Mouse (Mus musculus) liver, embryonic 11.5 days (tissue): ENCODE data around the gene Dab2ip. TPM values are rescaled to one million over a fixed set of nuclear protein-coding genes. Genes with fewer than 3 reads are reported as not detected.

Source experiments
- ATAC-seq: fragments of 200-750 bp; cut with Nextera tagmentation; replicated peaks from 2 replicates; pipeline ENCODE4 v1.8.0; 2017; ENCODE audit warnings: moderate number of reproducible peaks, mild to moderate bottlenecking, moderate TSS enrichment, moderate library complexity; ENCODE audit not compliant: low FRiP score
- DNase-seq: peaks from one replicate; pipeline ENCODE4 v3.0.0-alpha.2; 2017; ENCODE audit warnings: low spot score
- H3K27ac ChIP-seq: fragments of 300-500 bp; sonication (generic); 2 replicates; pipeline ENCODE4 v1.5.1; 2014; ENCODE audit warnings: mild to moderate bottlenecking, low read depth, low read length, control low read depth
- H3K27me3 ChIP-seq: fragments of 300-500 bp; sonication (generic); replicated peaks from 2 replicates; pipeline ENCODE4 v1.6.1; 2014; ENCODE audit warnings: low read length, mixed read lengths; ENCODE audit not compliant: control insufficient read depth, insufficient read depth
- H3K36me3 ChIP-seq: fragments of 300-500 bp; sonication (generic); 2 replicates; pipeline ENCODE4 v1.6.1; 2014; ENCODE audit warnings: mild to moderate bottlenecking, low read length, moderate library complexity, mixed read lengths; ENCODE audit not compliant: control insufficient read depth, insufficient read depth
- H3K4me1 ChIP-seq: fragments of 300-500 bp; sonication (generic); replicated peaks from 2 replicates; pipeline ENCODE4 v1.6.1; 2014; ENCODE audit warnings: low read length, mixed read lengths; ENCODE audit not compliant: control insufficient read depth, insufficient read depth
- H3K4me2 ChIP-seq: fragments of 300-500 bp; sonication (generic); 2 replicates; pipeline ENCODE4 v1.6.1; 2014; ENCODE audit warnings: mild to moderate bottlenecking, control low read depth, moderate library complexity
- H3K4me3 ChIP-seq: fragments of 300-500 bp; sonication (generic); 2 replicates; pipeline ENCODE4 v1.5.1; 2014; ENCODE audit warnings: low read depth, low read length, control low read depth
- H3K9ac ChIP-seq: fragments of 300-500 bp; sonication (generic); 2 replicates; pipeline ENCODE4 v1.6.1; 2014; ENCODE audit warnings: low read depth, low read length, control low read depth
- H3K9me3 ChIP-seq: fragments of 300-500 bp; sonication (generic); 2 replicates; pipeline ENCODE4 v1.6.1; 2016; ENCODE audit warnings: low read length, inconsistent platforms, mixed read lengths; ENCODE audit not compliant: control insufficient read depth
- WGBS: fragments of 180-500 bp; shearing (Covaris S2); extraction: QIAGEN DNeasy Blood & Tissue Kit; methylation state at CpG from one replicate; pipeline ENCODE4 v1.1.7; 2014; 5-methylcytosine and 5-hydroxymethylcytosine counted together
- polyA plus RNA-seq: library from polyadenylated mRNA; unstranded; fragments of >200 nt; fragmentation: Nextera tagmentation; extraction: Ambion mirVana; gene quantifications from 2 replicates; pipeline ENCODE4 v1.2.1, GENCODE M21; 2014

The Dab2ip gene
- polyA plus RNA-seq, 1 experiment from 2014 or later = 20.0 TPM

GRCm38 (mm10) chr2:35549191-35549590 lies 8.9 kb upstream of the Dab2ip start:
- H3K27me3 ChIP-seq = peaks cover 4% of the 10 kb centered on the region
- no peak overlapping the region for H3K4me3 ChIP-seq
- no peaks in the 10 kb centered on the region for H3K4me1 ChIP-seq
- H3K4me2 ChIP-seq = no peak overlapping the region
- no peak for DNase-seq
- 44% methylated on average over 4 of the region's 4 CpGs for WGBS
- H3K9me3 ChIP-seq = no peaks in the 10 kb centered on the region
- no peaks in the 10 kb centered on the region for H3K36me3 ChIP-seq
- H3K27ac ChIP-seq = no peak overlapping the region
- H3K9ac ChIP-seq = no peak overlapping the region
- ATAC-seq = no peak

- no peak overlapping the region for H3K27ac ChIP-seq
- no peaks in the 10 kb centered on the region for H3K36me3 ChIP-seq
- H3K9me3 ChIP-seq = no peaks in the 10 kb centered on the region
- H3K27me3 ChIP-seq = peaks cover 4% of the 10 kb centered on the region
- H3K4me1 ChIP-seq = no peaks in the 10 kb centered on the region
- ATAC-seq (no peak), DNase-seq (no peak)
- H3K4me2 ChIP-seq = no peak overlapping the region
- no peak overlapping the region for H3K9ac ChIP-seq
- no peak overlapping the region for H3K4me3 ChIP-seq
- 80% methylated on average over 9 of the region's 9 CpGs for WGBS
Observed at GRCm38 (mm10) chr2:35550097-35550496, 8.0 kb upstream of the Dab2ip start.

GRCm38 (mm10) chr2:35556918-35557486 lies 1.1 kb upstream of the Dab2ip start:
- H3K27ac ChIP-seq = no peak overlapping the region
- H3K9me3 ChIP-seq = no peaks in the 10 kb centered on the region
- peaks cover 5% of the 10 kb centered on the region for H3K27me3 ChIP-seq
- H3K4me3 ChIP-seq = no peak overlapping the region
- no peak for ATAC-seq
- H3K9ac ChIP-seq = no peak overlapping the region
- H3K36me3 ChIP-seq = no peaks in the 10 kb centered on the region
- H3K4me1 ChIP-seq = no peaks in the 10 kb centered on the region
- no peak for DNase-seq
- WGBS = 66% methylated on average over 5 of the region's 5 CpGs
- H3K4me2 ChIP-seq = no peak overlapping the region

- Histone ChIP-seq H3K27ac (no peak overlapping the region), H3K4me1 (no peaks in the 10 kb centered on the region), H3K9ac (no peak overlapping the region), H3K4me3 (no peak overlapping the region), H3K36me3 (no peaks in the 10 kb centered on the region), H3K9me3 (no peaks in the 10 kb centered on the region), H3K27me3 (peaks cover 5% of the 10 kb centered on the region), H3K4me2 (no peak overlapping the region)
- ATAC-seq (no peak), DNase-seq (no peak)
- 78% methylated on average over 4 of the region's 4 CpGs for WGBS
Observed at GRCm38 (mm10) chr2:35558826-35559550, 922 bp downstream of the Dab2ip start.

- H3K9me3 ChIP-seq = no peaks in the 10 kb centered on the region
- no peaks in the 10 kb centered on the region for H3K4me1 ChIP-seq
- H3K9ac ChIP-seq = no peak overlapping the region
- DNase-seq (no peak), ATAC-seq (no peak)
- 58% methylated on average over 2 of the region's 2 CpGs for WGBS
- peaks cover 5% of the 10 kb centered on the region for H3K27me3 ChIP-seq
- H3K4me3 ChIP-seq = no peak overlapping the region
- H3K27ac ChIP-seq = no peak overlapping the region
- no peak overlapping the region for H3K4me2 ChIP-seq
- H3K36me3 ChIP-seq = no peaks in the 10 kb centered on the region
Observed at GRCm38 (mm10) chr2:35559551-35559835, 1.4 kb downstream of the Dab2ip start.

- Histone ChIP-seq H3K27ac (no peak overlapping the region), H3K27me3 (0 out of 2 replicates have a peak, but pooled peaks cover 3% of the 10 kb centered on the region), H3K4me3 (no peak overlapping the region), H3K4me2 (no peak overlapping the region), H3K9me3 (no peaks in the 10 kb centered on the region), H3K9ac (no peak overlapping the region), H3K4me1 (no peaks in the 10 kb centered on the region), H3K36me3 (no peaks in the 10 kb centered on the region)
- ATAC-seq (no peak), DNase-seq (no peak)
- WGBS = 77% methylated on average over 4 of the region's 4 CpGs
Observed at GRCm38 (mm10) chr2:35563722-35564121, 5.7 kb downstream of the Dab2ip start.

GRCm38 (mm10) chr2:35565051-35565836 lies 7.2 kb downstream of the Dab2ip start:
- DNase-seq = no peak
- WGBS = 71% methylated on average over 6 of the region's 6 CpGs
- Histone ChIP-seq H3K4me1 (no peaks in the 10 kb centered on the region), H3K27me3 (no peaks in the 10 kb centered on the region), H3K4me3 (no peak overlapping the region), H3K36me3 (no peaks in the 10 kb centered on the region), H3K4me2 (no peak overlapping the region), H3K27ac (no peak overlapping the region), H3K9me3 (no peaks in the 10 kb centered on the region), H3K9ac (no peak overlapping the region)
- no peak for ATAC-seq

GRCm38 (mm10) chr2:35566957-35567693 lies 9.1 kb downstream of the Dab2ip start:
- Histone ChIP-seq H3K27ac (no peak overlapping the region), H3K4me1 (no peaks in the 10 kb centered on the region), H3K36me3 (no peaks in the 10 kb centered on the region), H3K9me3 (no peaks in the 10 kb centered on the region), H3K4me2 (no peak overlapping the region), H3K27me3 (no peaks in the 10 kb centered on the region; the same call in 1 of the 2 replicates), H3K9ac (no peak overlapping the region), H3K4me3 (no peak overlapping the region)
- WGBS = 67% methylated on average over 11 of the region's 11 CpGs
- no peak for DNase-seq
- ATAC-seq = no peak
